Mouse (Mus musculus): ENCODE results near the gene Hilpda.
A peak's percentile ranks its signal among the peaks of the same experiment; 100 is the strongest.

- TF ChIP-seq EP300 (IDR thresholded peaks at IDR 0.05; ENCODE audit: low read depth) (no peak), CTCF (IDR thresholded peaks at IDR 0.05; ENCODE audit: low read depth) (peak; percentile 39; the same call in 1 of the 2 replicates)
Observed at GRCm38 (mm10) chr6:29241697-29242096, 30.6 kb upstream of the Hilpda start.
